Mouse (Mus musculus) ES-CJ7 (cell line): ENCODE measurements at regions not wholly inside any gene's neighbourhood (a gene's known extent, or its start where the extent isn't known, plus 50 kb on each side); places are given as distances from the start of the nearest gene placed in this dataset.

Experiments used
- DNase-seq: peaks from one replicate; pipeline ENCODE4 v3.0.0; 2011; ENCODE audit warnings: low read depth, low spot score

DNA sequence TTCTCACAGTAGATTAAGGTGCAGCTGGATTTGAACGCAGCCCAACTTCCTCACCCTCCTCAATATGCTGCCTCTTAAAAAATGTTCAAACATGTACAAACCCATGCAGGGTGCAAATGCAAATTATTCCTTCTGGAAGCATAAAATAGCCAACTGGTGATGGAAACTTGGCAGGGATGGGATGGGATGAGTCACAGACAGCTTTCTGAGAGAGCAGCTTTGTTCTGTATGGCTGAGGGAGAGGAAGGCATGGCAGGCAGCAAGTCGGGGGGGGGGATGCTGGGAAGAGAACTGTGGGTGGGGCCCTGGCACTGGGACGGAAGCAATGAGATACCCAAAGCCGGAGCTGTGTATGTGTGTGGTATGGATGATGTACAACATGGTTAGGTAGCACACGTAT lies 194.2 kb upstream of the Ppp2r3a start:
- DNase-seq: no peak

DNA sequence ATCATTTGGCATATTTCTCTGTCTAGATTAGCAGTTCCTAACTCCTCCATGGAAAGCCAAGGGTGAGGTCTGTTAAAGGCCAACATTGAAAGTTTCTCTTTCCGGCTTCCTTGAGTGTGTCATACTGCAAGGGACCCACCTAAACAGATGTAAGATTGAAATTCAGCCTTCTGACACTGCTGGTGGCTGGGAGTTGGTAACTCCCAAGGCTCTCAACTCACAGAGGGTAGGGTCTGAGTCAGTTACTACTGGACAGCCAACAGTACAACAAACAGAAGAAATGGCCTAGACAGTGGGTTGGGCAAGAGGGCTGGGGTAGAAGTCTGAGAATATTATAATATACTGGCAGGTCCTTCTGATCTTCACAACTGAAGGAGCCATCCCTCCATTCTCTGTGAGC lies 193.7 kb upstream of the Ppp2r3a start:
- no peak for DNase-seq

DNA sequence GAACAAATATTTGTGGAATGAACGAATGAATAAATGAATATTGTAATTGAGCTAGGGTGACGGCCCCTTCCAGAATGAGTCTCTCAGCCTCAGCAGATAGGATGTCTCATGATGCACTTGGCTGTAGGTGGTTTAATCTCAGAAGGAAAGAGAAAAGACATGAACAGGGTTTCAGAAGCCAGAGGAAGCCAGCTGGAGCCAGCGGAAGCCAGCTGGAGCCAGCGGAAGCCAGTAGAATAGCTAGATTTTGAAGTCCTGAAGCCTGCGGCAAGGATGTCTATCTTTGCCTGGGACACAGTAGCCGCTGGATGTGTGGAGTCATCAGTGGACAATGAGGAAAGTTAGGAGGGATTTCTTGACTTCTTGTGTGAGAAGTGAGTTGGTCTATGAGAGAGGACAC lies 188.3 kb upstream of the Ppp2r3a start:
- DNase-seq: no peak

DNA sequence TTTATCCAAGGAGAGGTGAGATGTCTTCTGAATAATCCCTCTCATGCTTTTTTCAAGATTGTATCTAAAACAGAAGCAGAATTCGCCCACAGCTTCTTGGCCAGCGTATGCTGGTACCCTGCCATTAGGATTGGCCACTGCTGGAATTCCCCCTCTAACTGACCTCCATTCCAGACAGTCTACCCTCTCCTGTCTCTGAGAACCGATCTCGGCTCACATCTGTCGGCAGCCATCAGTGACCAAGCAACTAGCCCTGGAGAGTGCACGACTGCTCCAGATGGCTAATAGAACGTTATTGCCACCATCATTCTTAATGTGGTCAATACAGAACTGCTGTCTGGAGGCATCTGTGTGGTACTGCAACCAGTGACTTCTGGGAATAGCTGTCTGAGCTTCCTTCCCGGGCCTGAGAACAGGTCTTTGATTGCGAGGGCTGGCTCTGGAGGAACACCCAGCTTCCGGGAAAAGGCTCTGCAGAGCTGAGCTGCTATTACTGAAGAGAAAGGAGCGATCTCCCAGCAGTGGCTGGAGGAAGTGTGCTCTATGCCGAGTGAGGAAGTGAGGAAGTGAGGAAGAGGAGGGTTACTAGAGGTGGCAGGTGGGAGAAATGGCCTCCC lies 187.1 kb upstream of the Ppp2r3a start:
- DNase-seq: no peak

DNA sequence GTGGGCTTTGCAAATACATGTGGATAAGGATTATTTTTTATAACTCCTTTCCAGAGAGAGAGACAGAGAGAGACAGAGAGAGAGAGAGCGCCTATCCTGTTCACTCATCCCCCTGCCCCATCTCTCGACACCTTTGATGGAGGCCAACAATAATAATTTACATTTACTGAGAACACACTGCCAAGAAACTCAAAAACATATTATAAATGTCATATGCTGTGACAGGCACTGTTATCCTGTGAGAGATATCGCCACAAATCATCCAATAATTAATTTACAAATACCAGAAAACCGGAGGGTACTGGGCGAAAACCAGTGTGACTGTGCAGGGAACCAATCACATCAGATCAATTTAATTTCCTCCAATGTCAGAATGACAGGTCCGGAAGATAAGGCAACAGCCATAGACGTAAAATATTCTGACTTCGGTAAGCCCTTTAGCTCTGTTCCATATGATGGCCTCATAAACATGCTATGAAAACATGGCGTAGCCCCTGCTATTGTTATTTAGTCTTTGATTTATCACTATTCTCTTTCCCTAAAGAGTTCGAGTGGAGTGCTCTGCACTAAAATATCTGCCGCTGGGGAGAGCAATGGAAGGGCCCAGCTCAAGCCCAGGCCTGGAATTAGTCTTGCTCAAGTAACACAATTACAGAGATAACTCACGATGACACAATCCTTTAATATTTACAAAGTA lies 173.5 kb upstream of the Ppp2r3a start:
- DNase-seq: no peak

DNA sequence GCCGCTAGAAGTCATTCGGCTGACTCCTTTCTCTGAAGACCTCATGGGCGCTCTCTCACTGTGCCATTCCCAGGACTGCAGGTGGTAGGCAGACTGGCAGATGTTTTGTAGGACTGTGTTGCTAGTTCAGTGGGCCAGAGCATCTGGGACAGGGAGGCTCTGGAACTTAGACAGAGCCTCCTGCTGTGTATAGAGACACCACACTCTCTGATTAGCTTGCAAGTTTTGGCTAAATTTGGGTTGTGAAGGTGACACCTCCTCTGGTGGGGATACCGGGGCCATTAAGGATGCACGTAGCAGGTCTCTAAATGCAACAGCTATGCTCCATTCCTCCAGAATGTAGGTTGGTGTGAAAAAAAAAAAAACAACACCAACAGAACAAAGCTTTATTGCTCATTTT lies 171.4 kb upstream of the Ppp2r3a start:
- no peak for DNase-seq

DNA sequence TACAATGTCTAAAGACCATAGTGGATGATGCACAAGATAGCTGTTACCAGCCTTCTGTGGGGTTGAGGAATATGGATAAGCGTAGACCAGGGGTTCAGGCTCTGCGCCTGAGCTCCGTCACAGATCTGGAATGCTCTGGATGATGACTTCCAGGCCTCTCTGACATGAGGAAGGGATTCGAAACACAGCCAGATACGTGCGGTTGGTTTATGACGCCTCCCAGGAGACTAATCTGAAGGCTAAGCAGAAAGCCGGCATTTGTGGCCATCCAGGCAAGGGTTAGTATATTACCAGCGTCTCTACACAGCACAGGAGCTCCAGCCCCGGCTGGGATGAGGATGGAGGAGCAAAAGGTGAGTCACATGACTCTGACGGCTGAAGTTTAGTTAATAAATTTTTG lies 170.4 kb upstream of the Ppp2r3a start:
- DNase-seq: no peak

DNA sequence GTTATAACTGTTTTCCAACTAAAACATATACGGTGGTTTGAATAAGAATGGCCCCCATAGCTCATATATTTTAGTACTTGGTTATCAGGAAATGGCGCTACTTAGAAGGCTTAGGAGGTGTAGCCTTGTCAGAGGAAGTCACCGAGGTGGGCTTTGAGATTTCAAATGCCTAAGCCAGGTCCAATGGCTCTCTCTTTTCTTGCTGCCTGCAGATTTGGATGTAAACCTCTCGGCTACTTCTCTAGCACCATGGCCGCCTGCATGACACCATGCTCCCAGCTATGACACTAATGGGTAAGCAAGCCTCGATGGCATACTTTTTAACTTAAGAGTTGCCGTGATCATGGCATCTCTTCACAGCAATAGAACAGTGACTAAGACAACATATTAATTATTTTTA lies 169.5 kb upstream of the Ppp2r3a start:
- DNase-seq: no peak

DNA sequence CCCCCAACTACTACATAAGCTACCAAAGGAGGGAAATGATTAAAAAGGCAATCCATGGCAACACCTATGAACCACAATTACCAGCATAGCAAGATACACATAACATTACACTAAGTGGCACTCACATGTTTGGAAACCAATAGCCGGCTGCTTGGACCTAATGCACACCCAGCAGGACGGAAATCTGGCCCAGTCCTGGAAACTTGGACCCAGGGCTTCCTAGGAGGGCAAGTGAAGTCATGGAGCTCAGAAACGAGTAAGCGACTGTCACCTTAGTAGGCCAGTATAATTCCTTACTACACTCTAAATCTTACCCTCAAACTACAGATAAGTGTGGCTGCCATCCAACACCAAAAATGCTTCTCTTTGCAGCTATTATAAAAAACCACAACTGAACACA lies 168.6 kb upstream of the Ppp2r3a start:
- DNase-seq: no peak

DNA sequence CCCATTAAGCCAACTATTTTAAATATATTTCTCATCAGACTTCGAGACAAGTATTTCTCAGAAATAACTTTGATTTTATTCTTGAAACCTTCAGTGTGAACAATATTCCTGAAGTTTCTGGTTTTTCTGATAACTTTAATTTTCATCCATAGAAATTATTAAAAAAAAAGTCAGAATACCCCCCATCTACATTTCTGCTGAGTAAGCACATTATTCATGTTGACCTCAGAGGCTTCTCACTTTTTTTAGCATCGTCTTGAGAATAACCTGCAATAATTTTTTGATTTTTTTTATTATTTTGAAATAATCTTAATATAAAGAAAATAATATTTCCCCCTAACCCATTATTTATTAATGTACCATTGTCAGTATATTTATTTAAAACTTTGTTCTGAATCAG lies 166.1 kb upstream of the Ppp2r3a start:
- DNase-seq: no peak

DNA sequence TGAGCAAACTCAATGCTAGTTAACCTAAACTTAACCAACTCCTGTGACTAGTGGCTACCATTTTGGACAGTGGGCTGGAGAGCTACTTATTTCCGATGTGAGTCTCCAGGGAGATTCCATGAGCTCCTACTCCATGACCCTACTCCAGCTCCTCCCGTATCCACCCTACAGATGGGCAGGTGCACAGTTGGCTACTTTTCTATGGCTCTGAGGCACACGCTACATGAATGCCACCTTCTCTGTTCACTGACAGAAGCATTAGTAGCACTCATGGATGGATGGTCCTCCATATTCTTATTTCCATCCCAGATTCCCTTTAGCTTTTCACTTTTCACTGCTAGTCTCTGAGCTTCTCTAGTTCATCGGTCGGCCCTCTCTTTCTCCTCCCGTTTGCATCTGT lies 164.7 kb upstream of the Ppp2r3a start:
- DNase-seq: no peak

DNA sequence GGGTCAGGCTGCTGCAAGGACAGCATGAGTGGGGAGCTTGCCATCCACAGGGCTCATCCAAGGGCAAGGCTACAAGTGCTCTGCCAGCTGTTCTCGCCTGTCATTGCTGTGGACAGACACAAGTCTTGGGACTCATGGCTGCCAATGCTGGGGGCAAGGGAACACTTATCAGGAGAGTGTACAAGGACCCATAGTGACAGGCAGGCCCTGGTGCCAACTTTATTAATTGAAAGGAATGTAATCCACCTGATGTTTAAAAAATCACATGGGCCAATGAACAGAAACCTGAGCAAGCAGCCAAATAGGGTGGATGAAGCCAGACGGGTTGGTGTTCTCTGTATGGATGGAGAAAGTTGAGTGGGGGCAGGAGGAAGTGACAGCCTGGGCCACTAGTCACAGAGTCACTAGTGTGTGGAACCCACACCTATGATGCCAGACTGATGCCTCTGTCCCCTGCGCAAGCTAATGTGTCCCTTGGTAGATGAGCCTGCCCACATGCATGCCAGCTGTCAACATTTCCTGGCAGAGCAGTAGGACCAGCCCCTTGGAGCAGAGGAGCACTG lies 161.6 kb upstream of the Ppp2r3a start:
- DNase-seq: no peak

DNA sequence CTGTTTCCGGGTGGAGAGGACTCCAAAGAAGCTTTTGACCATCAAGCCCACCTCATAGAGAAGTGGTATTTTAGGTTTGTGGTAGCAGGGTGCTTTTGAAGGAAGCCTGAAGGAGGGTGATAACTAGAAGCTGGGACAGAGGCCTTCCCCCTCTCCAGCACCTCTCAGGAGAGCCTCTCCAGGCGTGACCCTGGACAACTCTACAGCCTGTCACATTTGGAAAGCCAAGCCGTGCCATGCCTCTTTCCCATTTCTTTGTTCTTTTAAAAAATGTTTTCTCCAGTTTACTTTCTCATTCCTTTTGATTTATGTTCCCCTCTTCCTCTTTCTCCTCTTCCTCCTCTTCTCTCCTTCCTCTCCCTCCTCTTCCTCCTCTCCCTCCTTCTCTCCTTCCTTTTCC lies 160.4 kb upstream of the Ppp2r3a start:
- no peak for DNase-seq

DNA sequence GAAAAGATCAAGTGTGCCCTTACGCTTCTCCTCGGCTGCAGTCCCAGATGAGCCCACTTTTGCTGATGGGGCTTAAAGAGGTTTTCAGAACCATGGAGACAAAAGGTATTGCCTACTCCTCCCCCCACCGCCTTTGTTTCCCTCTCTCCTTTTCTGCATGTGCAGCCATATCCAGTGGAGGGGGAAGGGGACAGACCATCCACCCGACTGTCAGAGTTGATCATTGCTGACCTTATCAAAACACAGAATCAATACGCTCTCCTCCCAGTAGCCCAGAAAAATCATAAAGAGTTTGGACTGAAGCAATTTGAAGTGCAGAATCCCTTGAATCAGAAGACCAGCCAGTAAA lies 159.9 kb upstream of the Ppp2r3a start:
- DNase-seq: no peak

DNA sequence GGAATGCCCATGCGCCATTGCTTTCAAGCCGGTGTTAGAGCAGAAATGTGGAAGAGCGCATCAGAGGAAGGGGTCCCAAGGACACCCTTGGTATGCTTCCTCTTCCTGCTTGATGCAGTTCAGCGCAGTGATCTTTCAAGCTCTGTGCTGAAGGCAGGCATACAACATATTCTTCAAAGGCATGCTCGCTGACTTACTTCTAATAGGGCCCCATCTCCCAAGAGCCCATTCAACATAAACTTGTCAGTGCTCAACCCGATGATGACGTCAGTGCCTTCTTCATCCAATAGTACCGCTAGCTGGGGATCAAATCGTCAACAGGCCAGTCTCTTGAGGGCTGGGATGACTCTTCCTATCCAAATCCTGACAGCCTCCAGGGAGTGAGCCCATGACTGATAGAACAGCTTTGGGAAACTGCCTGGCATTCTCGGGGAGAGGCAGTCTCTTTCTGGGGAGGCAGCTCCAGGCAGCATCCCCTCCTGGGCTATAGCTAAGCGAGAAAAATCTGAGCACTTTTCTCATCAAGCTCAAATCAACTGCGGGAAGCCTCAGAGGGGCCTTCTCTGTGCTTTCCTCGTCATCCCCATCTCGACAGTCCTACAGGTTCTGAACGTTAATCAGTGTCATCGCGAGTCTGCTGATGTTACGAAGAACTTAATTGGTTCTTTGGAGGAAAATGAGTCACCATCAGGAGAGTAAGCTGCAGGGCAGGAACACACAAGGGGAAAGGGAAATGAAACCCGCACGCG lies 159.4 kb upstream of the Ppp2r3a start:
- DNase-seq: no peak

DNA sequence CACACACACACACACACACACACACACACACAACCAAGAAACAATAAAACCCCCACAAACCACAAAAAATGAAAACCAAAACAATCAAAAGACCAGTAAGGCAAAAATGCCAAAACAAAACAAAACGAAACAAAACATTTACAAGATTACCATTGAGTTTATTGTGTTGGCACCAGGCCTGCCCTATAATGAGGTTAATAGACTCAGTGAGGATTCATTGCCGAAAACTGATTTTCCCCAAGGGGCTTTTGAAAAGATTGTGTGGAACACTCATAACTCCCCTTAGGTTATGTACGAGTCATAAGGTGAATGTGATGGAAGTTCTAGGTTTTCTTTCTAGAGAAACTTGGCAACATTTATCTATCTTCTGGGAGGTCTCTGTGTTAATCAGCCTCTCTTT lies 158.8 kb upstream of the Ppp2r3a start:
- no peak for DNase-seq

DNA sequence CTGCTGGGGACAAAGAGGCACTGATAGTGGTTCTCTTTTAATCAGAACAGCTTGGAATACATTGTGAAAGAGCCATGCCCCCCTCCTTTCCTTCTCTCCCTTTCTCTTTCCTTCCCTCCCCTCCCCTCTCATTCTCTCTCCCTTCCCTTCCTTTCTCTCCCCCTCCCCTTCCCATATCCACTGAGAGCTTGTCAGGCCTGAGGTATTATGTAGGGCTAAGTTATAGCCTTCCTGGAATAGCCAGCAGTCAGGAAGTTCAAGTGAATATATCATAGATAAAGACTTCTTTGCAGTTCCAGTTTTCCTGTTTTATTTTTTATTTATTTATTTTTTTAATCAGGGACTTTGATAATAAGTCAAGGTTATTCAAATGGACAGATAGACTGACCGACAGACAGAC lies 156.5 kb upstream of the Ppp2r3a start:
- no peak for DNase-seq

DNA sequence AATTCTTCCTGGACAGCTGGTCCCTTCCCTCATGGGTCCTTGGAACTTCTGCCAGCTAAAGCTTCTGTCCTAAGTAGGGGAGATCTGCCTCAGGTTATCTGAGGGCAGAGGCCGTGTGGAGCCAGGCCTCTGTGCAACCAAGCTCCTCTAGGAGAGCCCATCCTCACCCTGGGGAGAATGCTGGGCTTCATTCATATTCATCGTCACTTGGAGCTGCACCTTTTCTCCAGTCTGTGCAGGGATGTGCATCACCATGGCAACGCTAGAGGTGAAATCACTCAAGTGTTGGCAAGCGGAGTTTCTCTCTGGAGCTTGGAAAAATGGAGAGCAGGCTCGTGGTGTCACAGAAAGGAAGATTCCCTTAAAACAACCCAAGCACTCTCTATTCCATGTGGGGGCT lies 155.5 kb upstream of the Ppp2r3a start:
- peak; percentile 6 for DNase-seq

DNA sequence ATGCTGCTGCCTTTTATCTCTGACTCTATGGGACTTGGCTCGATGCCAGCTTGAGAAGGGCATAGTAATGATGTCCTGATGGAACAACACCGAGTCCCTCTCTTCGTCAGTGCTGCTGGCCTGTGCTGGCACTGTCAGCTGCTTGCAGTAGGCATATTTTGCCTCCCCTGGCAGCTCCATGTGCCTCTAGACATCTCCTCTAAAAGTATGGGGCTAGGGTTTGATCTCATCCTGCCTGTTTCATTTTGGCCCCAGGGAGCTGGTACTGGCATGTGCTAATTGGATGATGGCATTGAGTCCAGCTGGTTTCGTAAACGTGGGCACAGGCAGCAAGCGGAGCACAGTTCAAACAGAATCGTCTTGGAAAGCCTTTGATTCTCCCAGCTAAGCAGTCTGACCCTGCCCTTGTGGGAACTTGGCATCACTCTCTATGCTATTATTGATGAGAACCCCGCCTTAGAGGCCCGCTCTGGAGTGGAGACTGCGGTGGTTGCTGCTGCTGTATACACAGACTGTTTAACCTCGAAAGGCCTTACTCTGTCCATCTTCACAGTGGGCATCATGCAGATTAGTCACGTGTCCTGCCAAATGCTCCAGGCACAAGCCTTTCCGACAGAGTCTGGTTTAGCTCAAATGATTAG lies 153.0 kb upstream of the Ppp2r3a start:
- DNase-seq: no peak

DNA sequence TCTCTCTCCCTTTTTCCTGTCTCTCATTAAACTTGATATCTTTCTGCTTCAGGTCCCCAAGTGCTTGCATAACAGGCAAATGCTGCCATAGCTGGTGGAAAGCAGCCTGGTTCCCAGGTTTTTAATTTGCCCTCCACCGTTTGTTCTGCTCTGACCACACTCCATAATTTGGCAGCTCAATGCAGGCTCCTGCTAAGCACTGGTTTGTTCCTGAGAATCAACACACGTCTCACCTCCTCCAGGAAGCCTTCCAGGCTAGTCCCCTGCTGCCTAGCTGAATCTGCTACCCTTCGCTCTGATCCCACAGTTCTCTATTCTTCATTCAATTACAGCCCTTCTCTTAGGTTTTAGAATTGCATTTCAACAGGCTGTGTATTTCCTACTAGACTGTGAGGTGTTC lies 152.4 kb upstream of the Ppp2r3a start:
- no peak for DNase-seq

DNA sequence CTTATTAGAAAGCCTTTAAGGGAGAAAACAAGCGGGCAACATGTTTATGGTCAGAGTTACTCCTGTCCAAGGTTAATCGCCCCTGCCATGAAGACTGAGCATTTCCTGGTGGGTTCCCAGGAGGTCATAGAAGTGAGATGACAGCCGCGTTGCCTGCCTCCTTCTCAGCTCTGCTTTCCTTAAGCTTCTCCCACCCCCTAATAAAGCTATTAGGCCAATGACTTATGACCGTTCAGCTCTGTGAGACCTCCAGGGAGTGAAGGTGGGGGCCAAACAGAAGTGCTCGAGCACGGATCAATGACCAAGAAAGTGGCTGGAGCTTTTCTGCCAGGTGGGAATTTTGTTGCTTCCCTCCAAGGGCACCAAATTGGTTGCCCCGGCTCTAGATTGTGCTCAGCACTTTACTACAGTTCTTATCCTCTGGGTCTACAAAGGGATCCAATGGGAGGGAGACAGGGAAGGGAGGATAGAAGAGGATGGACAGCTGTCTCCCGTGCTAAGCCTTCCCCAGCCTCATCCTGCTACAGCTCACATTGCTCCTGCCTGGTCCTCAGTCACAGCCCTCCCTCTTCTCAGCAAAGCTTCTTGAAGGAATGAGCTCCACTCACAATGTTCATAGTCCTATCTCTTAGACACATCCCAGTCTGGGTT lies 151.1 kb upstream of the Ppp2r3a start:
- no peak for DNase-seq

DNA sequence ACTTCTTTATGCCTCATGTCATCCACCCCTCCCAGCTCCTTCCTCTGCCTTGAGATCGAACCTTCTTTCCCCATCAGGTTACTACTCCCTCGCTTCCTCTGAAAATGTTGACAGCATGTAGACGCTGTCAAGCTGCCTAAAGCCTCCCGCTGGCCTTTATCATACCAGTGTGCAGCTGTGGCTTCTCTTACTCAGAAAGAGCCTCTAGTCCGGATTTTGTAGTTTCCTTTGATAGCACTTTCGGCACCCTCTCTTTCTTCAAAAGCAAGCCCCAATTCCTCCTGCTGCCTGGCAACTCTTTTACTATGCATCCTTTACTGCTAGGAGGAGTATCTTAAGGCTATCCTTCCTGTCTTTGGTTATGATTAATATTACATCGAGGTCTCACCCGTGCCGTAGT lies 149.8 kb upstream of the Ppp2r3a start:
- no peak for DNase-seq
